Mouse (Mus musculus) natural killer cell, adult 2 months (primary cell): ENCODE results near the gene Wdr43.
"Not testable (repeated sequence)": the region's sequence is repeated elsewhere in the genome, so short reads cannot be mapped to it uniquely, and the experiment has no call there.

Experiments used
- DNase-seq, 2 experiments: peaks; one replicate each; pipeline ENCODE4 v3.0.0; 2022; ENCODE audit warnings: low spot score in 2 of 2

Wdr43 gene

GRCm38 (mm10) chr17:71615638-71616318 lies at the start of gene Wdr43:
Wdr43 (plus strand) TSS chr17:71615895.
- peak; percentile 94 to 97 for DNase-seq

- no peak for DNase-seq
Observed at GRCm38 (mm10) chr17:71579176-71579705, 36.5 kb upstream of the Wdr43 start.

DNA sequence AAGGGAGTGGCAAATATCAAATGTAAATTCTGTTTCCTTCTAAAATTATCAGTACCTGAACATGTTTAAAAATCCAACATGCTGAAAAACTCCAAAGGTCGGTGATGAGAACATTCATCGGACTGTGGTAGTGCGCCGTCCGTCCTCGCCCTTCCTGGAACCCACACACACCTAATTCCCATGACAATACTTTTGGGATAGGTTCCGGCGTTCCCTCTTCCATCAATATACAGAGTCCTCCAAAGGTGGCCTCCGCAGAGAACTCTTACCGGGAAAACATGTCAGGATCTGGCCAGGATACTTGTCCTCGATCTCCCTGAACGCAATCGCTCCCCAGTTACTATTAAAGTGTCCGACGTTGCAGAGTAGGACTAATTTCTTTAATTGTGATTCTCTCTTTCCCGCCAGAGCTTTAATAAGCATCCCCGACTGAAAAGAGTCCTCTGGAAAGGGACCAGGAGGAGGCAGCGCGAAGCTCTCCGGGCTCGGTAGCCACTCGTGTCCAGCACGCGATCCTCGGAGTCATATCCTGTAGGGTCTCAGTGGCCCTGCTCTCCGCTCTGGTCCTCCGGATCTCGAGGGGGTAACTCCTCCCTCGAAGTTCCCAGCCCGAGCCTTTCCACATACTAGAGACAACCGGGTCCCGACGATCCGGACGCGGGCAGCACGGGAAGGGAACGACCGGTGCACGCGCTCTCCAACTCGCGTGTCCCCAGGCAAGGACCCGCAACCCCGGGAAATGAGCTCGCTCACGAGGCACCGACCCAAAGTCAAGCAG lies 17.6 kb upstream of the Wdr43 start:
- DNase-seq = no peak

GRCm38 (mm10) chr17:71598659-71599554 lies 16.8 kb upstream of the Wdr43 start:
- DNase-seq = peak; percentile 88 to 91

- peak in 1 of 2 experiments; percentile 6 for DNase-seq
Observed at GRCm38 (mm10) chr17:71616319-71617032, 781 bp downstream of the Wdr43 start.

DNA sequence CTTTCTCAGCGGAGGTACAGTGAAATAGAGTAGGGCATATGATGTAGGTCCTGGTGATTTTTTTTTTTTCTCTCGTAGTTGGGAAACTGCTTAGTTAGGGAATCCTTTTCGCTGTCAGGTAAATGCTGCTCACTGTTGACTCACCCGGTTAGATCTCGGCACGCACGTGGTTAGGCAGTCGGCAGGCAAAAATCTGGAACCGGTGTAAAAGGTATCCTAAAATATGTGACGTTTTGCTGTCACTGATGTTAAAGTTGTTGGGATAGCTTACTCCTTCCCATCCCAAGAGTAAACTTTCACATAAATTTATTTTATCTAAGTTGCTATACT lies 1.3 kb downstream of the Wdr43 start:
- DNase-seq = no peak

DNA sequence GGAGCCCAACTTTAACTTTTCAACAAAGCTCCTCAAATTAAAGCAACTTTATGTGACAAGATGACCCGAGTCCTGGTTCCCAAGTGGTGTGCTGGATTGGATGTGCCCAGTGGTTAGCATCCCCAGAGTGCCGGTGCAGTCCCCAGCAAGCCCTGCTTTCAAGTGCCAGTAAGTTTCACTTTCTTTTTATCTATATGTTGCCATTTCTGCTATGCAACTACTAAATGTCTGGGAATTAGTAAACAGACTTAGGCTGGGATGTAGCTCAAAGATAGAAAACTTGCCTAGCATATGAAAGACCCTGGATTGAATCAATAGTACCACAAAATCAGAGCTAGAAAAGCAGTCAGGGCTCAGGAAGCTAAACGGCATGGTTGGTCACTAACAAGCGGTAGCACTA lies 2.3 kb downstream of the Wdr43 start:
- DNase-seq = no peak

DNA sequence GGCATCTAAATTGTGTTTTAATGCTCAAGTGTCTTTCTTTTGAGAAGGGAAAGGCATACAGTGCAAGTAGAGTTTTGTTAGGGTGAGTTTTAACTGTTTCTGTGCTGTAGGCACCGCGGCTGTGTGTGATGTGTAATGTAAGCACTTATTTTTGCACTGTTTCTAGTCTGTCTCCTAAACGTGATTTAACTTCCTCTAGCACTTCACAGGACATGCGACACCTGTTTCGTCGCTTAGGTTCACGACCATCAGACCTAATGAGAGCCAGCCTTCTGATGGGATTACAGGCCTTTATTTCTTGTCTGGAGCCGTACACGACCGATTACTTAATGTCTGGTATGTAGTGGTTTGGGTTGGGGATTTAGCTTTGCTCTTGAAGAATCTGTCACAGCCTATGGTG lies 16.1 kb downstream of the Wdr43 start:
- no peak for DNase-seq

DNA sequence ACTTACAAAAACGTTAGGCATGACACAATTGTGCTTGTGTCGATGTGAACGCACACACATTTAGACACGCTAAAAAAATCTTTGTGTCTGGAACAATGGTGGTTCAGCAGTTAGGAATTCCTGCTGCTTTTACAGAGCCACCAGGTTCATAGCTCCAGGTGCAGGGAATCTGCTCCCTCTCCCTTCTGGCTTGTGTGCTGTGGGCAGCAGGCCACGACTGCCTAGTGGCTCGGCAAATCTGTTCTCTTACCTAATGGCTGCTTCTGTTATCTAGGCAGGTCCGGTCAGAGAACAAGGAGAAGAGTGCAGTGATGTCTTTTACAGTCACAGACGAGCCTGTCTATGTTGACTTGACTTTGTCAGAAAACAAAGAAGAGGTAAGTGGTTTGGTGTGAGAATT lies 17.7 kb downstream of the Wdr43 start:
- DNase-seq = no peak

GRCm38 (mm10) chr17:71636786-71637185 lies 21.1 kb downstream of the Wdr43 start:
- no peak for DNase-seq

DNA sequence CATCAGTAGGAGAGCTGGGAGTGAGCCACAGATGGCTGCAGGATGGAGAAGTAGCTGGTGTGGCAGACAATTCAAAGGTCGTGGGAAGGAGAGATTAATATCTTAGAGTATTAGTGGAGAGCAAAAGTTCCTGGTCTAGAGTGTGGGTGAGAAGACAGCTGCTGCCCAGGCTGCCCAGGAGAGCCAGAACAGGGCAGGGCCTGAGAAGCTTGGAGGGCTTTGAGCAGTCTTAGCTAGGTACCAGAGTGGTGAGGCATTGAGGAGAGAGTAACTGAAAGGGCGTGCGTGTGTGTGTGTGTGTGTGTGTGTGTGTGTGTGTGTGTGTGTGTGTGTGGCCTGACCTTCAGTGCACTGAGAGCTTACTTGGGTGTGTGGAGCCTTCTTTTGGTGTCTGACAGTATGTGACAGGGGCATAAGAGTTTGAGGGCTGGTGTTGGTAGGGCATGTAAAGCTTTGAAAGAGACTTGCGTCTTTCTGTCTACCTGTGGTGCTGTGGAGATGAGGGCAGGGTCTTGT lies 22.1 kb downstream of the Wdr43 start:
- DNase-seq = no peak

DNA sequence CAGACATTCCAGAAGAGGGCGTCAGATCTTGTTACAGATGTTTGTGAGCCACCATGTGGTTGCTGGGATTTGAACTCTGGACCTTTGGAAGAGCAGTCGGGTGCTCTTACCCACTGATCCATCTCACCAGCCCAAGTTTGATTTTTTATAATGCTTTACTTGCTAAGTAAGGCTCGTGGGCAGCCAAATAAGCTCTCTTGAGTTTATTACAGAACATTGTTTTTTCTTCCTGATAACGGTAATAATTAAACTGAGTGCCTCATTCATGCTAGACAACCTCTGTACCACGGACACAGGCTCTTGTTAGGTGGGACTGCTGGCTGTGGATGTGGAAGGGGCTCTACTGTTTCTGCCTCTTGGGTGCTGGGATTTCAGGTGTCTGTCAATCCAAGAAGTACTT lies 23.4 kb downstream of the Wdr43 start:
- not testable (repeated sequence) for DNase-seq

- DNase-seq = no peak
Observed at GRCm38 (mm10) chr17:71640421-71641085, 24.9 kb downstream of the Wdr43 start.

- no peak for DNase-seq
Observed at GRCm38 (mm10) chr17:71642190-71642589, 26.5 kb downstream of the Wdr43 start.

DNA sequence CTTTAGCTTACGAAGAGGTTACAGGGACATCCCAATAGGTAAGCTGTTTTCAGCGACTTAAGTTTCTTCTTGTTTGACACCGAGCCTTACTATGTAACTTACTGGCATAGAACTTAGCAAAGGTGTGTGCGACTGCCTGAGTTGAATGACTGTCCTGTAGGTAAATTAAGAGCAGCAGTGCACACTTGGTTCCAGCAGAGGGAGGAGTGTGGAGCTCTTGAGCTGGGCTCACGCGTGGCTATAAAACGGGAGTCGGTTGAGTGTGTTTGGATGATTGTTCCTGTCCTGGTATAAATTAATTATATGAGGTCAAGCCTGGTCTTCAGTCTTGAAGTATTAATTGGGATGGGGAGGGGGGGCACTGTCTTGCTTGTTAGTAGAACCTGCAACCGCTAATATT lies 34.3 kb downstream of the Wdr43 start:
- DNase-seq = no peak

DNA sequence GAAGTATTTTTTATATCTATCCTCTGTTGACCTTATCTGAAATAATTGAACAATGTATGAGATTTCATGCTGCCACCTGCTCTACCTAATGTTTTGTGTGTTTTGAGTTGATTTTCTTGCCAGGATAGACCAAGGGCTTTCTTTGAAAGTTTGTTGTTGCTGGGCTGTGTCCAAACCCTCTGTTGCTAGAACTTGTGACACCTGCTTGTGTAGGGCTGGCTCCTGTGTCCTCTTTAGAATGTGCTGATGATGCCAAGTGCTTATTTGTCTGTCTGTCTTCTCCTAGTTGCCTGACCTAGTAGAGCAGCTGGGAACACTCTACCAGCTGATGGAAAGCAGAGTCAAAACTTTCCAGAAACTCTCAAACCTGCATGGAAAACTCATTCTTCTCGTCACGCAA lies 36.8 kb downstream of the Wdr43 start:
- DNase-seq = no peak

DNA sequence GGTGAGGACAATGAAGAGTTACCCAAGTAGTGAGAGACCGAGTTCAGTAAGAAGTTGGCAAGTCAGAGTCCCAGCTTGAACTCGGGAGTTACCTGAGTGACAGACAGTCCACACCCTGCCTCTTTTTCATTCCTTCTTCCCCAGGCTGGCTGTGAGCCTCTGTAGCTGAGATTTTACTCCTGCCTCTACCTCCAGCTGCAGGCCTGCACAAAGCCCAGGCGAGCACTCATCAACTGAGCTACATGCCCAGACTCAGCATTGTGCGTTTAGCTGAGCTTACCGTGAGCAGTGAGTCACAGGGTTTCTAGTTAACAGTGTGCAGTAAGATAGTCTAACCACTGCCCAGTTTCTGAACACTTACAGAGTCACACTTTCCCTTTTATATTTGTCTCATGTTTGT lies 37.2 kb downstream of the Wdr43 start:
- DNase-seq = no peak

- DNase-seq = no peak
Observed at GRCm38 (mm10) chr17:71657521-71657920, 41.8 kb downstream of the Wdr43 start.

DNA sequence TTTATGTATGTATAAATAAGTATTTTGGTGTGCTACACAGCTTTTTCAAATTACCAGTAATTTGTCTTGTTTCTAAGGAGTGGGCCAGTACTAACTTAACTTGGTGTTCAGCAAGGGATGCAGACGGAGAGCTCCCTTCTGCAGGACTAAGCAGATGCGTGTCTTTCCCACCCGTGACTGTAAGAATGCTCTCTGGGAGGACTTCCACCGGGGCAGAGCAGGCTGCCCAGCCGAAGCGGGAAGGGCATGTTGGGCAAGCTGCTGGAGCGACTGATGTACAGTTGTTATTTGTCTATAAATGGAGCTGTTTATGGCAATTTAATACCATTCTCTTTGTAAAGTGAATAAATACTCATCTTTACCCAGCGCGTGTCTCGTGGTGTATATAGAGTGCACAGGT lies 43.0 kb downstream of the Wdr43 start:
- DNase-seq = no peak

- no peak for DNase-seq
Observed at GRCm38 (mm10) chr17:71660390-71660789, 44.7 kb downstream of the Wdr43 start.

GRCm38 (mm10) chr17:71662751-71663250 lies 47.1 kb downstream of the Wdr43 start:
- DNase-seq = peak; percentile 52 to 62
